Mouse (Mus musculus): Measurements from ENCODE around the gene Tmbim4.

The Tmbim4 gene

GRCm38 (mm10) chr10:120201131-120201921 lies at the start of gene Tmbim4:
TSS of gene Tmbim4 (plus strand) at chr10:120201590.
- DNase-seq = peak; percentile 78

- DNase-seq = no peak
Measured at GRCm38 (mm10) chr10:120151672-120152071, 49.7 kb upstream of the Tmbim4 start.

GRCm38 (mm10) chr10:120153911-120154310 lies 47.5 kb upstream of the Tmbim4 start:
- DNase-seq = no peak

GRCm38 (mm10) chr10:120160533-120160932 lies 40.9 kb upstream of the Tmbim4 start:
- no peak for DNase-seq

- no peak for DNase-seq
Measured at GRCm38 (mm10) chr10:120162840-120163239, 38.5 kb upstream of the Tmbim4 start.

- no peak for DNase-seq
Measured at GRCm38 (mm10) chr10:120163490-120163889, 37.9 kb upstream of the Tmbim4 start.

- DNase-seq = no peak
Measured at GRCm38 (mm10) chr10:120164931-120165792, 36.2 kb upstream of the Tmbim4 start.

- DNase-seq = no peak
Measured at GRCm38 (mm10) chr10:120165793-120166503, 35.4 kb upstream of the Tmbim4 start.

GRCm38 (mm10) chr10:120168070-120168469 lies 33.3 kb upstream of the Tmbim4 start:
- no peak for DNase-seq

- no peak for DNase-seq
Measured at GRCm38 (mm10) chr10:120169064-120169463, 32.3 kb upstream of the Tmbim4 start.

- DNase-seq = no peak
Measured at GRCm38 (mm10) chr10:120169841-120170240, 31.5 kb upstream of the Tmbim4 start.

- no peak for DNase-seq
Measured at GRCm38 (mm10) chr10:120170277-120170676, 31.1 kb upstream of the Tmbim4 start.

- DNase-seq = no peak
Measured at GRCm38 (mm10) chr10:120171340-120171739, 30.1 kb upstream of the Tmbim4 start.

GRCm38 (mm10) chr10:120174192-120174705 lies 27.1 kb upstream of the Tmbim4 start:
- DNase-seq = no peak

- DNase-seq = peak; percentile 13
Measured at GRCm38 (mm10) chr10:120182887-120183286, 18.5 kb upstream of the Tmbim4 start.

GRCm38 (mm10) chr10:120183342-120183741 lies 18.0 kb upstream of the Tmbim4 start:
- DNase-seq = no peak

- DNase-seq = no peak
Measured at GRCm38 (mm10) chr10:120188513-120188912, 12.9 kb upstream of the Tmbim4 start.

GRCm38 (mm10) chr10:120189276-120189675 lies 12.1 kb upstream of the Tmbim4 start:
- DNase-seq = no peak

- DNase-seq = no peak
Measured at GRCm38 (mm10) chr10:120189782-120190181, 11.6 kb upstream of the Tmbim4 start.

GRCm38 (mm10) chr10:120191165-120191564 lies 10.2 kb upstream of the Tmbim4 start:
- DNase-seq = no peak

GRCm38 (mm10) chr10:120192278-120192677 lies 9.1 kb upstream of the Tmbim4 start:
- no peak for DNase-seq

GRCm38 (mm10) chr10:120193255-120193654 lies 8.1 kb upstream of the Tmbim4 start:
- DNase-seq = no peak

All from lung, postnatal 10 days (tissue).